Mouse (Mus musculus) forebrain, embryonic 16.5 days (tissue): ENCODE measurements around the gene Tmem212. TPM values are rescaled to one million over a fixed set of nuclear protein-coding genes. Genes with fewer than 3 reads are reported as not detected.

ENCODE experiments used
- ATAC-seq: fragments of 200-750 bp; cut with Nextera tagmentation; 2 replicates; pipeline ENCODE4 v1.8.0; 2017; ENCODE audit warnings: mild to moderate bottlenecking, moderate library complexity
- H3K27ac ChIP-seq: fragments of 300-500 bp; sonication (generic); 2 replicates; pipeline ENCODE4 v1.5.1; 2014; ENCODE audit warnings: low read length, control low read depth
- H3K27me3 ChIP-seq: fragments of 300-500 bp; sonication (generic); replicated peaks from 2 replicates; pipeline ENCODE4 v1.6.1; 2014; ENCODE audit warnings: low read length; ENCODE audit not compliant: control insufficient read depth, insufficient read depth
- H3K36me3 ChIP-seq: fragments of 300-500 bp; sonication (generic); 2 replicates; pipeline ENCODE4 v1.6.1; 2014; ENCODE audit not compliant: control insufficient read depth, insufficient read depth
- H3K4me1 ChIP-seq: fragments of 300-500 bp; sonication (generic); replicated peaks from 2 replicates; pipeline ENCODE4 v1.6.1; 2014; ENCODE audit warnings: low read length; ENCODE audit not compliant: control insufficient read depth, insufficient read depth
- H3K4me2 ChIP-seq: fragments of 300-500 bp; sonication (generic); 2 replicates; pipeline ENCODE4 v1.6.1; 2014; ENCODE audit warnings: mild to moderate bottlenecking, low read length, control low read depth
- H3K4me3 ChIP-seq: fragments of 300-500 bp; sonication (generic); replicated peaks from 2 replicates; pipeline ENCODE4 v1.5.1; 2014; ENCODE audit warnings: mild to moderate bottlenecking, low read length, control low read depth
- H3K9ac ChIP-seq: fragments of 300-500 bp; sonication (generic); replicated peaks from 2 replicates; pipeline ENCODE4 v1.6.1; 2014; ENCODE audit warnings: low read depth, low read length, control low read depth
- H3K9me3 ChIP-seq: fragments of 300-500 bp; sonication (generic); 2 replicates; pipeline ENCODE4 v1.6.1; 2016; ENCODE audit warnings: low read length; ENCODE audit not compliant: control insufficient read depth
- WGBS: fragments of 180-500 bp; shearing (Covaris S2); extraction: QIAGEN DNeasy Blood & Tissue Kit; methylation state at CpG from one replicate; pipeline ENCODE4 v1.1.7; 2014; 5-methylcytosine and 5-hydroxymethylcytosine counted together
- polyA plus RNA-seq: library from polyadenylated mRNA; unstranded; fragments of >200 nt; fragmentation: Nextera tagmentation; extraction: Ambion mirVana; gene quantifications from 2 replicates; pipeline ENCODE4 v1.2.1, GENCODE M21; 2015

The Tmem212 gene
- polyA plus RNA-seq, 1 experiment from 2014 or later = not detected

DNA sequence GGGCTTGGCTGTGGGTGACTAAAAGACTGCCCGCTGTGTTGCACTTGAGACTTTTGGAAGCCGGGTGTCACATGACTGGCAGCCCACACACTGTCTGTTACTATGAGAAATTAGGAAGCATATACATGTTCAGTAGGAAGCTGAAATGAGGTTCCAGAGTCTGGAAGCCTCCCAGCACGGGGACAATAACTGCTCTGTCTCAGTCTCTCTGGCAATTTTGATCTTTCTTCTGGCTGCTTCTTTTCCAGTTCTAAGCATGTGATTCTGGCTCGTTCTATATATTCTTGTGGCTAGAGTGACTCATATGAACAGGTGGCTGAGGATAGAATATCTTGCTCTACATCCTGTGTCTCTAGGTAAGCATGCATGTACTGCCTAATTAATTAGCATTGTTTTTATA, 33.1 kb upstream of the Tmem212 start:
- Histone ChIP-seq H3K9ac (no peak overlapping the region), H3K9me3 (no peaks in the 10 kb centered on the region), H3K36me3 (no peaks in the 10 kb centered on the region), H3K4me1 (no peaks in the 10 kb centered on the region), H3K4me3 (no peak overlapping the region), H3K27me3 (no peaks in the 10 kb centered on the region), H3K27ac (no peak overlapping the region), H3K4me2 (no peak overlapping the region)
- no peak for ATAC-seq
- WGBS = 83% methylated on average over 4 of the region's 4 CpGs

DNA sequence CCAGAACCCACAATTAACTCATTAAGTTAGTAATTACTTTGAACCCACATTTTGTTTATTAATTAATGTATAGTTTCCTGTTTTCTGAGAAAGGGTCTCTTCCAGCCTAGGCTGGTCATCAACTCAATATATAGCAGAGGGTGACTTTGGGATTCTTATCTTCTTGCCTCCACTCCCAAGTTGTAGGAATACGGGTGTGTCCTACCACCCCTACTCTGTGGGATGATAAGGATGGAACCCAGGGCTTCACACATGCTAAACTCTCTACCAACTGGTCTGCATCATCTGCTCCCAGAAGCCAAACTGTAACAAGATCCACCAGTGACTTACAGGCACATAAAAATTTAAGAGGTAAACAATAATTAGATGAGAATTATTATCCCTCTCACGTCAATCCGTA, 27.9 kb upstream of the Tmem212 start:
- Histone ChIP-seq H3K27me3 (no peaks in the 10 kb centered on the region), H3K9me3 (no peaks in the 10 kb centered on the region), H3K9ac (no peak overlapping the region), H3K4me3 (no peak overlapping the region), H3K27ac (no peak overlapping the region), H3K4me2 (no peak overlapping the region), H3K36me3 (no peaks in the 10 kb centered on the region), H3K4me1 (no peaks in the 10 kb centered on the region)
- ATAC-seq = no peak
- 81% methylated on average over 3 of the region's 3 CpGs for WGBS

DNA sequence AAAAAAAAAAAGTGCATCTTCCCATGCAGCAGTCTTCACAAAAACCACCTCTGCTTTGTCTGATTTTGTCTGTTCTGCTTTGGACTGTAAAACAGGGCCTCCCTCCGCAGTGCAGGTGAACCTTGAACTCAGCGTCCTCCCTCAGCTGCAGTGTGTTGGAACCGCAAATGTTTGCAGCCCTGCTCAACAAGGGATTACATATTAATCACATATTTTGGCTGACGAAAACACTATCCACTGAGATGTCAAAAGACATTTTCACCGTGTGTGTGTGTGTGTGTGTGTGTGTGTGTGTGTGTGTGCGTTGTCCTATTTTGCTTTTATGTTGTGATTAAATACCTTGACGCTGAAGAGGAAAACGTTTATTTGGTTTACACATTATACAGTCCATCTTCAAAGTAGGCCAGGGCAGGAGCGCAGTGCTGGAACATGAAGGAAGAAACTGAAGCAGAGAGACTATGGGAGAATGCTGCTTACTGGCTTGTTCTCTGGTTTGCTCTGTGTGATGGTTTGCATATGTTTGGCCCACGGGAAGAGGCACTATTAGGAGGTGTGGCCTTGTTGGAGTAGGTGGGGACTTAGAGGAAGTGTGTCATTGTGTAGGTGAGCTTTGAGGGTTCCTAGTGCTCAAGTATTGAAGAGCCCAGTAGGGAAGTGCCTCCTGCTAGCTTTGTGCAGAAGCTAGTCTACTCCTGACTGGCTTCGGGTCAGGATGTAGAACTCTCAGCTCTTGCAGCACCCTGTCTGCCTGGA, 25.3 kb upstream of the Tmem212 start:
- H3K9ac ChIP-seq = no peak overlapping the region
- H3K36me3 ChIP-seq = no peaks in the 10 kb centered on the region
- no peak overlapping the region for H3K27ac ChIP-seq
- ATAC-seq = no peak
- H3K4me2 ChIP-seq = no peak overlapping the region
- H3K4me3 ChIP-seq = no peak overlapping the region
- H3K9me3 ChIP-seq = no peaks in the 10 kb centered on the region
- no peaks in the 10 kb centered on the region for H3K4me1 ChIP-seq
- 92% methylated on average over 11 of the region's 11 CpGs for WGBS
- H3K27me3 ChIP-seq = no peaks in the 10 kb centered on the region

DNA sequence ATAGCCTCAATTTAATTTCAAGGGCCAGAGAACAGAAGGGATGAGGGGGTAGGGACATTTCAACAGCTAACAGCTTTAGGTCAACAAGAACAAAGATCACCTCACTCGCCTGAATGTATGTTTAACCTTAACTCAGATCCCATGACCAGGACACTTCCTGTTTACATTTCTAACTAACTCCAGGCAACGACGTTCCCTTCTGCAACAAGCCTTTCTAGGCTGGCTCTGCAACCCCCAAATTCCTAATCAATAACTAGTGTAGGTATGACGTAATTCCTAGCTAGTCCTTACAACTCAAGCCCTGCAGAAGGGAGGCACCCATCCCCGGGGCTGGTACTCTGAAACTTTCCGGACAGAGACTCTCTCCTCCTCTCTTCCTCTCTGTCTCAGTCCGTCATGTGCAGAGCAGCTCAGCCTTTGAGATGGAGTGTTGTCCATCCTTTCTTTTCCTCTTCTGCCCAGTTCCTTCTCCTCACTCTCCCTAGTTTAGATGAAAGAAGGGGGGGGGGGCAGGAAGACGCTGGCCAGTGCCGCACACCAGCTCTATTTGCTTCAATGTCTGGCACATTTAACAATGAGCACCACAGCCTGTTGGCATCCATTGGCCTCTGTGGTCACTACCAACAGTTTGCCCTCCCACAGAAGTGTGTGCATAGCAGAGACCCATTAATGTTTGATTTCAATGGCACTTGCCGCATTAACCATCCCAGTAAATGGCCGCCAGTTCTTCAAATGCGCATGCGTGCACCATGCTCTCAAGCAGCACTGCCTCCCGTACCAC, 22.7 kb upstream of the Tmem212 start:
- H3K4me2 ChIP-seq = no peak overlapping the region
- H3K4me1 ChIP-seq = no peaks in the 10 kb centered on the region
- ATAC-seq = no peak
- no peaks in the 10 kb centered on the region for H3K9me3 ChIP-seq
- no peaks in the 10 kb centered on the region for H3K36me3 ChIP-seq
- no peaks in the 10 kb centered on the region for H3K27me3 ChIP-seq
- H3K27ac ChIP-seq = no peak overlapping the region
- no peak overlapping the region for H3K4me3 ChIP-seq
- WGBS = 93% methylated on average over 14 of the region's 14 CpGs
- H3K9ac ChIP-seq = no peak overlapping the region

DNA sequence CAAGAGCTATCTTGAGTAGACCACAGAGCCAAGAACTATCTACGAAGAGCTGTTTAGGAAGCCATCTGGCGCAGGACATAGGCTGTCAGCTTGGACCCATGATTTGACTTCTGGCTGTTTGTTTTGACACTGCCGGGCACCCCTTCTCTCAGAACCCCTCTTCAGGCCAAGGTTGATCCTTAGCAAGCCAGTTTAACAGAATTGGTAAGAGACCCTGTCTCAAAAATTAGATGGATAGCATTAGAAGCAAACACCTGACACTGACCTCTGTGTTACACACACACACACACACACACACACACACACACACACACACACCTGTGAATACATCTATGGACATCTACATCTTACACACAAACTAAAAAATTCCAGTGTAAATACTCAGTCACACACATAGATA, 12.8 kb upstream of the Tmem212 start:
- ATAC-seq = no peak
- Histone ChIP-seq H3K9ac (no peak overlapping the region), H3K27ac (no peak overlapping the region), H3K27me3 (no peaks in the 10 kb centered on the region), H3K36me3 (no peaks in the 10 kb centered on the region), H3K4me3 (no peak overlapping the region), H3K4me1 (peaks cover 2% of the 10 kb centered on the region; the same call in 1 of the 2 replicates), H3K4me2 (no peak overlapping the region), H3K9me3 (no peaks in the 10 kb centered on the region)
- 92% methylated on average over 3 of the region's 3 CpGs for WGBS

DNA sequence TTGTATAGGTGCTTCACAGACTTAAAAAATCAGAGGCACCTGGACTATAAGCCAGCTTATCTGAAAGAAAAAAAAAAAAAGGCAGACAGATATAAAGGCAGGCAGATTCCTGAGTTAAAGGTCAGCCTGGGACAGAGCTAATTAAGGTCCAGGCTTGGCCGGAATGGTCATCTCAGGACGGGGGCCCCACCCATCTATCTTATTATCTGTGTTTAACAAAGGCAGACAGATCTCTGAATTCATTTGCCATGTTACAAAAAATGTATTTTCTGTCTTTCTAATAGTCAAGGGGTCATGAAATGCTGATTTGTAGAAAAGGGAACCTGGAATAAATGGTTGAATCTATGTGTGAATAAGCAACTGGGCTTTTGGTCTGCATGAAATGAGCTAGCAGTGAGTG, 12.1 kb upstream of the Tmem212 start:
- Histone ChIP-seq H3K4me2 (no peak overlapping the region), H3K27ac (no peak overlapping the region), H3K4me3 (no peak overlapping the region), H3K36me3 (no peaks in the 10 kb centered on the region), H3K9me3 (no peaks in the 10 kb centered on the region), H3K4me1 (peaks cover 2% of the 10 kb centered on the region; the same call in 1 of the 2 replicates), H3K27me3 (no peaks in the 10 kb centered on the region), H3K9ac (no peak overlapping the region)
- ATAC-seq = no peak
- 72% methylated on average over 2 of the region's 2 CpGs for WGBS

DNA sequence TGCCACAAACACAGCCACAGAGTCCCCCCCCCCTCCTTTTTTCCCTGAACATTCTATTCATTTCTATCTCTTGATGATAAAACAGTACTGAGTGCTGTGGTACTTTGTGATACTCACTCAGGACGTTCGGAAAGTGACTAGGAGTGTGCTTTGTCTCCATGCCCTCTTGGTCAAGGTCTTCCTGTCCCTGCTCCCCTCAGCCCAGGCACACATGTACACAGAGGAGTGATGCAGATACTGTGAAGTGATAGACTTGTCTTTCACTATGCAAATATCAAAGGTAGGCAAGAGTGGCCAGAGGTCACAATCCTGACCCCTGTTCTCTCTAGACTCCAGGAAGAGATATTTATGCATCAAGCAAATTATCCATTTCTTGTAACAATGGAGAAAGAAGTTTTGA, 11.1 kb upstream of the Tmem212 start:
- Histone ChIP-seq H3K9ac (no peak overlapping the region), H3K27ac (no peak overlapping the region), H3K27me3 (no peaks in the 10 kb centered on the region), H3K9me3 (no peaks in the 10 kb centered on the region), H3K4me1 (peaks cover 2% of the 10 kb centered on the region; the same call in 1 of the 2 replicates), H3K4me3 (no peak overlapping the region), H3K36me3 (no peaks in the 10 kb centered on the region), H3K4me2 (no peak overlapping the region)
- ATAC-seq = no peak
- 80% methylated on average over 2 of the region's 2 CpGs for WGBS

DNA sequence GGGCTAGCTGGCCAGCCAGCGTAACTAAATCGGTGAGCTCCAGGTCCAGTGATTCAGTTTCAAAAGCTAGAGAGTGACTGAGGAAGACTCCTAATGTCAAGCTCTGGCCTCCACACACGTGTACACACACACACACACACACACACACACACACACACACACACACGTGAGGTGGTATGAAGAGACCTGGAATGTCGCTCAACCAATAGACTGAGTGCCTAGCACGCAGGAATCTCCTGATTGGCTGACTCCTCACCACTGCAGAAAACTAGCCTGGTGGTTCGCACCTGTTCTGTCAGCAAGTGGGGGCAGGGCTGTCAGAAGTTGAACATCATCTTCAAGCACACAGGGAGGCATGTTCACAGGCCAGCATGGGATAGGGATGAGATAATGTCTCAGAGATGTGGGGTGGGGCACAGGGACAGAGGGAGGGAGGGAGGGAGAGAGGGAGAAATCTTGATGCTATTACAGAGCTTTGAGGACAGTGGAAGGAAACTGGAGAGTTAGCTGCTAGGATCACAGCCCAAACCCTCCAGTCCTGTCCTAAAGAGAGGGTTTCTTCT, 10.6 kb upstream of the Tmem212 start:
- ATAC-seq = no peak
- Histone ChIP-seq H3K27ac (no peak overlapping the region), H3K4me3 (no peak overlapping the region), H3K9ac (no peak overlapping the region), H3K27me3 (no peaks in the 10 kb centered on the region), H3K9me3 (no peaks in the 10 kb centered on the region), H3K36me3 (no peaks in the 10 kb centered on the region), H3K4me2 (no peak overlapping the region), H3K4me1 (peaks cover 2% of the 10 kb centered on the region; the same call in 1 of the 2 replicates)
- 85% methylated on average over 7 of the region's 7 CpGs for whole genome bisulfite sequencing

DNA sequence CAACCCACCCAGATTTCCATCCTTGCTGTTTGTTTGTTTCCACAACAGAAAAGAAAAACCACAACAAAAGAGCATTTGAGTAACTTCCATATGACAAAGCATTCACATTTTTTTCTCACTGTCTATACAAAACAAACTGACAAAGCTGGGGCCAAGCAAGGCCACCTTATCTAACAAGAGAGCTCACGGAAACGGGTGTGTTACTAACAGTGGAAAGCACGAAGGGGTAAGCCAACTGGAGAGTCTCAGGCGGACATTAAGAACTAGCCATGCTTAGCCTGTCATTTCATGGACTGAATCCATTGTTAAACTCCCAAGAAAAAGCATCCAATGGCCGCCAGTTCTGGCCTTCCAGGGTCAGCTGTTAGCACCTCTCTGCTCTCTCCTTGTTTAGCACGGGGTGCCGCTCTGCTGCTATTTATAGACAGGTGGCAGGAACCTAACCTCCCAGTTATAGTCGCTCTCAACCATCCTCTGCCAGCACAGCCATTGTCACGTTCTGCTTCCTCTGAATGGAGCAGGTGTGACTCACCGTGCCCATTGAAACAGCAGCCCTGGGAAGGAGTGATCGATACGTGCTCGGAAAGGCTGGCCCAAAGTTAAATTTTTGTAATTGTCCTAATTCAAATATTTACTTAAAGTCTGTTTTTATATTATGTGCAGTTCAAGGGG, 8.6 kb upstream of the Tmem212 start:
- no peak overlapping the region for H3K27ac ChIP-seq
- WGBS = 56% methylated on average over 13 of the region's 13 CpGs
- no peak overlapping the region for H3K4me2 ChIP-seq
- no peak for ATAC-seq
- H3K9me3 ChIP-seq = no peaks in the 10 kb centered on the region
- no peak overlapping the region for H3K9ac ChIP-seq
- peaks cover 2% of the 10 kb centered on the region; the same call in 1 of the 2 replicates for H3K4me1 ChIP-seq
- H3K27me3 ChIP-seq = no peaks in the 10 kb centered on the region
- H3K36me3 ChIP-seq = no peaks in the 10 kb centered on the region
- no peak overlapping the region for H3K4me3 ChIP-seq
